Mouse (Mus musculus) liver, embryonic 11.5 days (tissue): ENCODE results near the gene Bmp5. TPM values are rescaled to one million over a fixed set of nuclear protein-coding genes. Genes with fewer than 3 reads are reported as not detected.

Source experiments
- ATAC-seq: fragments of 200-750 bp; cut with Nextera tagmentation; replicated peaks from 2 replicates; pipeline ENCODE4 v1.8.0; 2017; ENCODE audit warnings: moderate number of reproducible peaks, mild to moderate bottlenecking, moderate TSS enrichment, moderate library complexity; ENCODE audit not compliant: low FRiP score
- DNase-seq: peaks from one replicate; pipeline ENCODE4 v3.0.0-alpha.2; 2017; ENCODE audit warnings: low spot score
- H3K27ac ChIP-seq: fragments of 300-500 bp; sonication (generic); 2 replicates; pipeline ENCODE4 v1.5.1; 2014; ENCODE audit warnings: mild to moderate bottlenecking, low read depth, low read length, control low read depth
- H3K27me3 ChIP-seq: fragments of 300-500 bp; sonication (generic); replicated peaks from 2 replicates; pipeline ENCODE4 v1.6.1; 2014; ENCODE audit warnings: low read length, mixed read lengths; ENCODE audit not compliant: control insufficient read depth, insufficient read depth
- H3K36me3 ChIP-seq: fragments of 300-500 bp; sonication (generic); 2 replicates; pipeline ENCODE4 v1.6.1; 2014; ENCODE audit warnings: mild to moderate bottlenecking, low read length, moderate library complexity, mixed read lengths; ENCODE audit not compliant: control insufficient read depth, insufficient read depth
- H3K4me1 ChIP-seq: fragments of 300-500 bp; sonication (generic); replicated peaks from 2 replicates; pipeline ENCODE4 v1.6.1; 2014; ENCODE audit warnings: low read length, mixed read lengths; ENCODE audit not compliant: control insufficient read depth, insufficient read depth
- H3K4me2 ChIP-seq: fragments of 300-500 bp; sonication (generic); 2 replicates; pipeline ENCODE4 v1.6.1; 2014; ENCODE audit warnings: mild to moderate bottlenecking, control low read depth, moderate library complexity
- H3K4me3 ChIP-seq: fragments of 300-500 bp; sonication (generic); 2 replicates; pipeline ENCODE4 v1.5.1; 2014; ENCODE audit warnings: low read depth, low read length, control low read depth
- H3K9ac ChIP-seq: fragments of 300-500 bp; sonication (generic); 2 replicates; pipeline ENCODE4 v1.6.1; 2014; ENCODE audit warnings: low read depth, low read length, control low read depth
- H3K9me3 ChIP-seq: fragments of 300-500 bp; sonication (generic); 2 replicates; pipeline ENCODE4 v1.6.1; 2016; ENCODE audit warnings: low read length, inconsistent platforms, mixed read lengths; ENCODE audit not compliant: control insufficient read depth
- WGBS: fragments of 180-500 bp; shearing (Covaris S2); extraction: QIAGEN DNeasy Blood & Tissue Kit; methylation state at CpG from one replicate; pipeline ENCODE4 v1.1.7; 2014; 5-methylcytosine and 5-hydroxymethylcytosine counted together
- polyA plus RNA-seq: library from polyadenylated mRNA; unstranded; fragments of >200 nt; fragmentation: Nextera tagmentation; extraction: Ambion mirVana; gene quantifications from 2 replicates; pipeline ENCODE4 v1.2.1, GENCODE M21; 2014

Gene Bmp5
- polyA plus RNA-seq, 1 experiment from 2014 or later: 4.6 TPM

DNA sequence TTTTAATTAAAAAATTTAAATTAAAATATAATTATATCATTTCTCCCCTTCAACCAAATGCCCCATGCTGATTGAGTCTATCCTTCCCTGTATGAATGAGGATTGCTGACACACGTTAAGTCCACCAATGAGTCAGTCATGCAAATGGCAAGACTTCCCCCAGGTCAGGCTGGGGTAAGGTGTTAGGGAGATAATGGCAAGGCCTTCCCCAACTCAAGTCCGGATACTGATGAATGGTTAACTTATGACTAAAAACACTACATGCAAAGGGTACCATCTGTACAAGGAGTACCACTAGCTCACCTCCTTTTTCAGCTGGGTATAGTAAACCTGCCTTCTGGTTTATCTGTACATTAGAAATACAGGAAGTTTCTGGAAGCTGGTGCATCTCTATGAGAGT is 83.8 kb downstream of the Bmp5 start:
- 66% methylated on average over 2 of the region's 2 CpGs for WGBS
- Histone ChIP-seq H3K27me3 (no peaks in the 10 kb centered on the region), H3K4me3 (no peak overlapping the region), H3K9me3 (no peaks in the 10 kb centered on the region), H3K9ac (no peak overlapping the region), H3K4me2 (no peak overlapping the region), H3K4me1 (no peaks in the 10 kb centered on the region), H3K27ac (no peak overlapping the region), H3K36me3 (no peaks in the 10 kb centered on the region)
- no peak for ATAC-seq
- DNase-seq: no peak

DNA sequence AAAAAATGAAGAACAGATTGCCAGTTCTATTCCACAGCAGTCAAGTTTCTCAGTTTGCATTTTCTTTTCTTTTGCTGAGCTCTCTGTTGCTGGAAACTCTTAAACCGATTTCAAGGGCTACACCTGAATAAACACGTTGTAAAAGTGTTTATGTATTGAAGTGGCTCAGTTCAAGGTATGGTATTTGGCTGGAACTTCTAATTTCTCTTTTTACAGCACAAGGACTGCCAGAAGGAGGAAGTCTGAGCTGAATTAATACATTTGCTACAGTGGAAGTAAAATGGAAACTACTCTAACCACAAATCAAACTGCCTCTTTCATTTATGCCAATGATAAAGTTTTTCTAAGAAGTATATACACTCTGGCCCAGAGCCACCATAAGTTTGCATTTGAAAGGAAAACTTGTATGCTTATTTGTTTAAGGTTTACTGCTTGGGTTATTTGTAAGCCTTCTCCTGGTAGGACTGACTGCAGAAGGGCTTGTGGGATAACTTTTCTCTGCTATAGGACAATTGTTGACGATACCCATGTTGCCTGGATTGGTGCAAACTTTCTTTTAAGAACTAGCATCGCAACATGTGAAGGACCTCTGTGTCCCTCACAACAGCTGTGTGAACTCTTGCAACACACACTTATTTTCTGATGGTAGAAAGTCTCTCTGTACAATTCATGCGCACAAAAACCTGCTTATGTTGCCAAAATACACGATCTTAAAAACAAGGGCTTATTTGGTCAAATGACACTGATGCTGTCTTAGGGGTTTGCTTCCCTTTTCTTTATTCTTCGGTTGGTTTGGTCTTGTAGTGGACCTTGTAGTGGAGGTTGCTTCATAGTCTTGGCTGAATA is 95.4 kb downstream of the Bmp5 start:
- H3K27ac ChIP-seq: no peak overlapping the region

DNA sequence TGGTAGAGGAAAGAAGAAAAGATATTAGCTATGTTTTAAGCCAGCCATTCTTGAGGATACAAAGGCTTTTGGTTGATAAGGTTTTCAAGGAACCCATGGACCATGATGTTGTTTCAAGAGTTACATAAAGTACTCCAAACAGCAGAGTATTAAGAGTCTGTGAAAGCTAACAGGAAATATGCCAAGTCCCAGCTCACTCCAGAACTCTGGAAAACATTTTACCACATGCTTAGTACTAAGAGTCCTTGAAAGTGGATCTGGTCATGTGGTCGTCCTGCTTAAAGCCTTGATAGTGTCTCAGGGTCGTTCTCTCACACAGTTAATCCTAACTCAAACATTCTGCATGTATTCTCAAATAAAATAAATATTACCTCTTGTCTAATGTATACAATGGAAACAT is 101.2 kb downstream of the Bmp5 start:
- H3K9ac ChIP-seq: no peak overlapping the region
- H3K36me3 ChIP-seq: no peaks in the 10 kb centered on the region
- WGBS: 71% methylated on average over 2 of the region's 2 CpGs
- H3K4me1 ChIP-seq: no peaks in the 10 kb centered on the region
- ATAC-seq: no peak
- no peaks in the 10 kb centered on the region for H3K27me3 ChIP-seq
- no peak overlapping the region for H3K4me2 ChIP-seq
- no peak for DNase-seq
- no peak overlapping the region for H3K4me3 ChIP-seq
- no peaks in the 10 kb centered on the region for H3K9me3 ChIP-seq
- H3K27ac ChIP-seq: no peak overlapping the region

More for the DNA sequence above, 95.4 kb downstream of the Bmp5 start:
- Histone ChIP-seq H3K4me3 (no peak overlapping the region), H3K27me3 (no peaks in the 10 kb centered on the region), H3K4me1 (no peaks in the 10 kb centered on the region), H3K9ac (no peak overlapping the region), H3K36me3 (no peaks in the 10 kb centered on the region), H3K9me3 (no peaks in the 10 kb centered on the region), H3K4me2 (no peak overlapping the region)
- 75% methylated on average over 7 of the region's 7 CpGs for WGBS
- DNase-seq (no peak), ATAC-seq (no peak)

DNA sequence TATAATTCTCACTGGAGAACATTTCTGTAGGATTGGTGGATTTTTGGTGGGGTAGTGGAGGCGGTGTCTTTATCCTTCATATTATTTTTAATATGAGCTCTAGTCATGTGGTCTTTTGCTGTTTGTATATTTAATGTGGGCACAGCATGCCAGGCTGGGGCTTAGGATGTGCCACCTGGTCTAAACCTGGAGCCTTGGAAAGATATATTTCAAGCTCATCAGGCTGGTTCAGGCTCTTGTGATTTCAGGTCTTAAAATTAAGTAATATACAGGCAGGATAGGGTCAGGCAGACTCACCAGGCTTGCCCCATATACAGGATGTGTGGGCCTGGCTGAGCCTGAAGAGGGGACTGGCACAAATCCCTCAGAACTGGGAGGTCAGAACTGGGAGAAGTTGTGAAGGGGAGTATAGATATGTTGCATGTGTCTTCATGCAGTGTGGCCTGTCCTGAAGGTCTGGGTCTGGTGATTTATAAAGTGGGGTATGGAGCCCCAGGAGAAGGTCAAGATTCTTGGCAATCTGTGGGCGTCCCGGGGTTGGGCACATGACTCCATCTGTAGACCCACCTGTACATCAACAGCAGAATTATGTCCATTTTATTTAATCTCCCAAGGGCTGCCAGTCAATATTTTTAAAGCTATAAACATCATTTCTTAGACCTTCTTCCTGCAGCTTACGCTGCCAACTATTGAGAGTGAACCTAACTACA is 108.5 kb downstream of the Bmp5 start:
- no peak overlapping the region for H3K4me3 ChIP-seq
- WGBS: 90% methylated on average over 4 of the region's 4 CpGs

DNA sequence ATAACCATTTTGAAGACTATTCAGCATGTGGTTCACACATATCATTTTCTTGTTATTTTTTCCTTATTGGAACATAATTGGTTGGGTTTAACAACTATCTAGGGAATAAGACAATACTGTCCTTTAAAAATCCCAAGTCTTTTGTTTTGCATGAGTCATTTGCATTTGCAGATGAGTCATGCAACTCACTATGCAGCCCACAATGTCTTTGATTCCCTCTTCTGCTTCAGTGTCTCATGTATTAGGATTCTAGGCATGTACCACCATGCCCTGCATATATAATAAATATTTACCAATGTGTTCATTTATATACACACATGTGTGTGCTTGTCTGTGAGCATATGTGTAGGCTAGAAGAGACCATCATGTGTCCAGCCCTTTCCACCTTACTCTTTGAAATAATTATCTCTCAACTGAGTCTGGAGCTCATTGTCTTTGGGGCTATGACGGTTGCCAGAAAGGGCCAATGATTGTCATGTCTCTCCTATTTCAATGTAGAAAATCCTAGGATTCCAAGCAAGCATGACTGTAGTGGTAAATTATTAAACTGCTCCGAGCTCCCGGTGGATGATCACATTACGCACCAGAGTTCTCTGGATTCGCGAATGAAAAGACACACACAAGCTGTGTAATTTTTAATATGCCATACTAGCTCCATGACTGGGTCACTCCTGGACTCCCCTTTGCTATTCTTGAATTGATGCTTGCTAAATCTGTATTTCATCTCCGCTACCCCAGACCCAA is 111.8 kb downstream of the Bmp5 start:
- no peaks in the 10 kb centered on the region for H3K27me3 ChIP-seq

More for the DNA sequence above, 108.5 kb downstream of the Bmp5 start:
- Histone ChIP-seq H3K27ac (no peak overlapping the region), H3K4me2 (no peak overlapping the region), H3K4me1 (no peaks in the 10 kb centered on the region), H3K9me3 (no peaks in the 10 kb centered on the region), H3K27me3 (no peaks in the 10 kb centered on the region), H3K9ac (no peak overlapping the region), H3K36me3 (no peaks in the 10 kb centered on the region)
- no peak for ATAC-seq
- DNase-seq: no peak

DNA sequence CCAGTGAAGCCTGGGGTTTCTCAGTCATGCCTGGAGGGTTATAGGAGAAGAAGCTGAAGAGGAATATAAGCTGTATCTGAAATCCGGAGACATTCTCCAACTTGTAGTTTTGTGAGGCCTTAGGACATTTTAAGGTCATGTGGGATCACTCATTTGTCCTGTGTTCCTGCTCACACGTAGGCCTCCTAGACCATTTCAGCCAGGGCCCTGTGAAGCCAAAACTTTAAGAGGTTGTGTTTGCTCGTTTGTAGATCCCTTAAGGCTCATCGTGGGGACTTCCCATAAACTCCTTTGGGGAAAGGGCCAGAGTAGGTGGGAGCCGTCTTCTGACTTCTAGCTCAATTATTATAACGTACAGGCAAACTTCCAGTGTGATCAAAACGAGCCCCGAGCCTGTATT is 121.8 kb downstream of the Bmp5 start:
- ATAC-seq (no peak), DNase-seq (no peak)
- Histone ChIP-seq H3K4me1 (no peaks in the 10 kb centered on the region; the same call in 1 of the 2 replicates), H3K36me3 (no peaks in the 10 kb centered on the region), H3K9ac (no peak overlapping the region), H3K27me3 (no peaks in the 10 kb centered on the region), H3K4me3 (no peak overlapping the region), H3K9me3 (no peaks in the 10 kb centered on the region), H3K4me2 (no peak overlapping the region), H3K27ac (no peak overlapping the region)
- 83% methylated on average over 8 of the region's 8 CpGs for WGBS

More for the DNA sequence above, 111.8 kb downstream of the Bmp5 start:
- WGBS: 83% methylated on average over 7 of the region's 7 CpGs
- Histone ChIP-seq H3K9ac (no peak overlapping the region), H3K9me3 (no peaks in the 10 kb centered on the region), H3K4me3 (no peak overlapping the region), H3K4me1 (no peaks in the 10 kb centered on the region), H3K27ac (no peak overlapping the region), H3K36me3 (no peaks in the 10 kb centered on the region), H3K4me2 (no peak overlapping the region)
- DNase-seq: no peak
- no peak for ATAC-seq

DNA sequence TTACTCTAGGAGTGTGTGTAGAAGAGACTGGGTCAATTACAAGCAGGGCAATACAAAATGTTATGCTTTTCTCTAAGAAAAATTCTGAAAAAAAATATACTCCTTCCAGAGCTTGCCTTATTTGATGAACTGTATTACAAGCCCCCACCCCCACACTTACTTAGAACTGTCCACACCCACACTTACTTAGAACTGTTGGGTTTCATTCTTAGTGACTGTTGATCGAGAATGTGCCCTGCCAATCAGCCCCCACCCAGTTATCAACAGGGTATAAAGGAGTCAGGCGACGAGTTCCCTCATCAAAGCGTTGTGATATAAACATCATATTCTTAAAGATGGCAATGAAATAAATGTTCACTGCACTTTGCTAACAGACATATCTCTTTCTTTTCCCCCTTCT is 122.9 kb downstream of the Bmp5 start:
- no peaks in the 10 kb centered on the region; the same call in 1 of the 2 replicates for H3K4me1 ChIP-seq
- H3K9ac ChIP-seq: no peak overlapping the region
- DNase-seq: no peak
- 68% methylated on average over 4 of the region's 4 CpGs for WGBS
- no peak overlapping the region for H3K27ac ChIP-seq
- H3K4me3 ChIP-seq: no peak overlapping the region
- H3K9me3 ChIP-seq: no peaks in the 10 kb centered on the region
- H3K4me2 ChIP-seq: no peak overlapping the region
- no peaks in the 10 kb centered on the region for H3K36me3 ChIP-seq
- peak; percentile 80; the same call in 1 of the 2 replicates for ATAC-seq
- no peaks in the 10 kb centered on the region for H3K27me3 ChIP-seq

DNA sequence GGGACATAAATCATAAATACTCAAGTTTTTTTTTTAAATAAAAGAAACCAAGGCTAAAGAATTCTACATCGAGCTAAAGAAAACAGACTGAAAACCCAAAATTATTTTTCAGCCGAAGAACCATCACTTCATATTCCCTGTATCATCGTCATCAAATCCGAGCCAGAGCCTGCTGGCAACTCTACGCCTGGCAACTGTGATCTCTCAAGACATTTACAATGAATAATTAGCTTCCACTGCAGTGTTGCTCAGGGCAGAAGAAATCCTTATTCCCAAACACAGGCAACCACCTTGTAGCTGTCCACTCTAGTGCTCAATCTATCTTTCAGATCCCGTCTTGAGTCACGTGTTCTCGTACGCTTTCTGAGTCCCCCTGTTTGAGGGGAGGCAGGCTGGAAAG is 126.1 kb downstream of the Bmp5 start:
- Histone ChIP-seq H3K36me3 (no peaks in the 10 kb centered on the region), H3K27me3 (no peaks in the 10 kb centered on the region), H3K4me1 (no peaks in the 10 kb centered on the region; the same call in 1 of the 2 replicates), H3K4me2 (no peak overlapping the region), H3K9me3 (no peaks in the 10 kb centered on the region), H3K4me3 (no peak overlapping the region), H3K9ac (no peak overlapping the region), H3K27ac (no peak overlapping the region)
- WGBS: 66% methylated on average over 9 of the region's 9 CpGs
- ATAC-seq (no peak), DNase-seq (no peak)
